Mouse (Mus musculus) forebrain, postnatal 0 days (tissue): ENCODE data around the gene Actn1. TPM values are rescaled to one million over a fixed set of nuclear protein-coding genes. Genes with fewer than 3 reads are reported as not detected.

ENCODE experiments used
- ATAC-seq: fragments of 200-750 bp; cut with Nextera tagmentation; 2 replicates; pipeline ENCODE4 v1.8.0; 2017; ENCODE audit warnings: mild to moderate bottlenecking, moderate library complexity
- DNase-seq: peaks from one replicate; pipeline ENCODE4 v3.0.0-alpha.2; 2015
- H3K27ac ChIP-seq: fragments of 300-500 bp; sonication (generic); 2 replicates; pipeline ENCODE4 v1.5.1; 2014; ENCODE audit warnings: low read depth, mild to moderate bottlenecking, antibody characterized with exemption, low read length, moderate library complexity, mixed read lengths
- H3K27me3 ChIP-seq: fragments of 300-500 bp; sonication (generic); 2 replicates; pipeline ENCODE4 v1.6.1; 2014; ENCODE audit warnings: mild to moderate bottlenecking, low read length, mixed read lengths; ENCODE audit not compliant: insufficient read depth
- H3K36me3 ChIP-seq: fragments of 300-500 bp; sonication (generic); 2 replicates; pipeline ENCODE4 v1.6.1; 2014; ENCODE audit warnings: mild to moderate bottlenecking, moderate library complexity; ENCODE audit not compliant: insufficient read depth
- H3K4me1 ChIP-seq: fragments of 300-500 bp; sonication (generic); 2 replicates; pipeline ENCODE4 v1.6.1; 2014; ENCODE audit warnings: antibody characterized with exemption; ENCODE audit not compliant: insufficient read depth
- H3K4me2 ChIP-seq: fragments of 300-500 bp; sonication (generic); 2 replicates; pipeline ENCODE4 v1.6.1; 2014; ENCODE audit warnings: low read depth, mild to moderate bottlenecking, moderate library complexity
- H3K4me3 ChIP-seq: fragments of 300-500 bp; sonication (generic); 2 replicates; pipeline ENCODE4 v1.5.1; 2014; ENCODE audit warnings: low read depth, low read length, mixed read lengths
- H3K9ac ChIP-seq: fragments of 300-500 bp; sonication (generic); 2 replicates; pipeline ENCODE4 v1.6.1; 2014; ENCODE audit warnings: mild to moderate bottlenecking
- H3K9me3 ChIP-seq: fragments of 300-500 bp; sonication (generic); 2 replicates; pipeline ENCODE4 v1.6.1; 2016; ENCODE audit warnings: low read length
- CTCF ChIP-seq: sonication (generic); IDR thresholded peaks from 2 replicates; pipeline ENCODE4 v1.5.1; 2016; ENCODE audit warnings: antibody characterized with exemption, control low read depth, low read depth
- WGBS: fragments of 180-500 bp; shearing (Covaris S2); extraction: QIAGEN DNeasy Blood & Tissue Kit; methylation state at CpG from one replicate; pipeline ENCODE4 v1.1.7; 2014; 5-methylcytosine and 5-hydroxymethylcytosine counted together
- polyA plus RNA-seq: library from polyadenylated mRNA; unstranded; fragments of >200 nt; fragmentation: Nextera tagmentation; extraction: Ambion mirVana; gene quantifications from 2 replicates; pipeline ENCODE4 v1.2.1, GENCODE M21; 2015
- total RNA-seq: library from RNA; depleted of rRNA; stranded (reverse); fragments of >200 nt; gene quantifications from 2 replicates; pipeline ENCODE4 v1.2.3, GENCODE M21; 2014

Actn1 gene
- total and polyA plus RNA-seq, 2 experiments from 2014 or later, result 6.7 to 19.1 TPM

DNA sequence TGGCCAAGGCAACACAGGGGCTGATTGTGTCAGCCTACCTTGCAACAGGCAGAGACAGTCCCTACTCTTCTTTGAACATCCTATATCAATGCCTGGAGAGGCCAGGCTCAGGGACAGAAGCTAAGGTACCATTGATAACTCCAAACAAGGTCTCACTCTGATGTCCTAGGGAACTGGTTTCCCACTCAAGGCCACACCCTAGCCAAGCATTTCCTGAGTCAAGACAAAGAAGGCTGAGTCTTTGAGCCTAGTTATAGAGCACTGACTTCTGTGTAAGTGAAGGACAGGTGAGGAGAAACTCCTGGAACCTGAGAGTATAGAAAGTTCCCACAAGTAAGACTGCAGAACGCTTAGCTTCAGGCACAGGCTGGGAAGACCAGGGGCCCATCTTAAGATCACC is 15.4 kb downstream of the Actn1 start:
- 100% methylated on average over 1 of the region's 1 CpGs for WGBS
- H3K36me3 ChIP-seq, result no peaks in the 10 kb centered on the region
- no peaks in the 10 kb centered on the region for H3K4me1 ChIP-seq
- DNase-seq (no peak), ATAC-seq (no peak)
- H3K27ac ChIP-seq, result no peak overlapping the region
- H3K9ac ChIP-seq, result no peak overlapping the region
- H3K9me3 ChIP-seq, result no peaks in the 10 kb centered on the region
- no peak for TF ChIP-seq CTCF
- no peaks in the 10 kb centered on the region for H3K27me3 ChIP-seq
- H3K4me3 ChIP-seq, result no peak overlapping the region
- H3K4me2 ChIP-seq, result no peak overlapping the region

DNA sequence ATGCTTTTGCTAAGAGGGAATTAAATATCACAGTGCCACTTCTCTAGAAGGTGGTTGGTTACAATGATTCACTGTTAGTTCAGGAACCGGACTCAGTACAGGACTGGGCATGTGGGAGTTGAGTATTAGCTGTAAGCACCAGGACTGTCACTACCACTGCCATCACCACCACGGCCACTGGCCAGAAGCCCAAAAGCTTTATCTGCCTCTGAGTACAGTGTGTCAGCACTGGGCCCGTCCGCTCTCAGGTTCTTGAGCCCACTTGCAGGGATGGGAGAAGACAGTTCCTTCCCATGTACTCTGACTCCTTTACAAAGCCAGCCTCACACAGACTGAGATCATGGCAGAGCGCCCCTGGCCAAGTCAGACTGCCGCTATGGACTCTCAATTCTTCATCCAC is 16.0 kb downstream of the Actn1 start:
- Histone ChIP-seq H3K36me3 (no peaks in the 10 kb centered on the region), H3K27ac (no peak overlapping the region), H3K4me2 (no peak overlapping the region), H3K9me3 (no peaks in the 10 kb centered on the region), H3K4me1 (no peaks in the 10 kb centered on the region), H3K4me3 (no peak overlapping the region), H3K9ac (no peak overlapping the region), H3K27me3 (no peaks in the 10 kb centered on the region)
- no peak for TF ChIP-seq CTCF
- no peak for ATAC-seq
- no peak for DNase-seq
- 91% methylated on average over 6 of the region's 6 CpGs for WGBS

- no peaks in the 10 kb centered on the region for H3K36me3 ChIP-seq
- DNase-seq, result no peak
- H3K4me3 ChIP-seq, result no peak overlapping the region
- no peaks in the 10 kb centered on the region for H3K4me1 ChIP-seq
- H3K9me3 ChIP-seq, result no peaks in the 10 kb centered on the region
- H3K27ac ChIP-seq, result no peak overlapping the region
- ATAC-seq, result no peak
- H3K9ac ChIP-seq, result no peak overlapping the region
- WGBS, result 71% methylated on average over 4 of the region's 4 CpGs
- H3K27me3 ChIP-seq, result no peaks in the 10 kb centered on the region
- H3K4me2 ChIP-seq, result no peak overlapping the region
- no peak for TF ChIP-seq CTCF
Measured at GRCm38 (mm10) chr12:80243335-80243734, 16.8 kb downstream of the Actn1 start.

DNA sequence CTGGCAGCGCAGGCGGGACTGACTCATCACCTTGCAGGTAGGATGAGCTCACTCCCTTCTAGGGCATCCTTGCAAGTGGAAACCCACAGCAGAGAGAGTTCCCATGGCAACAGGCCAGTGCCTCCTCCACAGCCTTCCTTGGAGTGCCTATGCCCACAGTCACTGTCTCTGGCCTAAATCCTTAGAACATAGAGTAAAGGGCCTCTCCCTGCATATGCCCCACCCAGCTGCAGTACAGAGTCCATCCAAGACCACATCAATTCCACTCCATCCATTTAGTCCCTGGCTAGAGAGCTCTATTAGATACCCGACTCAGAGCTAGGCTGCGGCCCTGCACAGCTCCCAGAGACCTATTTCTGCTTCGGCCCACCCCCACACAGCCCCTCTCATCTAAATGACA is 20.7 kb downstream of the Actn1 start:
- TF ChIP-seq CTCF, result no peak
- no peaks in the 10 kb centered on the region for H3K36me3 ChIP-seq
- WGBS, result 88% methylated on average over 5 of the region's 5 CpGs
- H3K4me3 ChIP-seq, result no peak overlapping the region
- H3K9me3 ChIP-seq, result no peaks in the 10 kb centered on the region
- no peak overlapping the region for H3K4me2 ChIP-seq
- no peaks in the 10 kb centered on the region for H3K4me1 ChIP-seq
- H3K27ac ChIP-seq, result no peak overlapping the region
- ATAC-seq, result peak; percentile 86
- H3K9ac ChIP-seq, result no peak overlapping the region
- peak; percentile 31 for DNase-seq
- no peaks in the 10 kb centered on the region for H3K27me3 ChIP-seq

DNA sequence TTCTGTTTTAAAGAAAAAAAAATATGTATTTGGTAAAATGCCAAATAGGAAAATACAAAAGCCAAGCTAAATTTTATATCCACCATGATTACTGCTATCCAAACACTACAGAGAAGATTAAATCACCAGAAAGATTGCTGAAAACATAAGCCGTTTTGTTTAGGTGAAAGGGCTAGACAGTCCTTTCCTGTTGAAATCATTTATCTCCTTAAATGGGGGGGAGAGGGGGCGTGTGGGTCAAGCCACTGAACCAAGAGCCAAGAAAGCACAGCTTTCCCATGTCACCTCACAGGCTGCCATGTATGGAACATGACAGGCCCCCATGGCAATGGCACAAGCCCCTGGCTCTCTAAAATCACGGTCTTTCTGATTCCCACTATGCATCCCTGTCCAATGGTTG is 21.6 kb downstream of the Actn1 start:
- Histone ChIP-seq H3K27ac (no peak overlapping the region), H3K36me3 (no peaks in the 10 kb centered on the region; the same call in 1 of the 2 replicates), H3K4me2 (no peak overlapping the region), H3K4me3 (no peak overlapping the region), H3K9me3 (no peaks in the 10 kb centered on the region), H3K27me3 (no peaks in the 10 kb centered on the region), H3K9ac (no peak overlapping the region), H3K4me1 (no peaks in the 10 kb centered on the region)
- TF ChIP-seq CTCF, result no peak
- 82% methylated on average over 3 of the region's 3 CpGs for WGBS
- no peak for DNase-seq
- ATAC-seq, result no peak

- no peak for DNase-seq
- TF ChIP-seq CTCF, result no peak
- H3K27me3 ChIP-seq, result no peaks in the 10 kb centered on the region
- H3K9me3 ChIP-seq, result no peaks in the 10 kb centered on the region
- ATAC-seq, result no peak
- H3K9ac ChIP-seq, result no peak overlapping the region
- no peak overlapping the region for H3K4me2 ChIP-seq
- H3K27ac ChIP-seq, result no peak overlapping the region
- no peak overlapping the region for H3K4me3 ChIP-seq
- WGBS, result 96% methylated on average over 1 of the region's 1 CpGs
- no peaks in the 10 kb centered on the region; the same call in 1 of the 2 replicates for H3K36me3 ChIP-seq
- H3K4me1 ChIP-seq, result peaks cover 4% of the 10 kb centered on the region; the same call in 1 of the 2 replicates
Measured at GRCm38 (mm10) chr12:80235295-80235694, 24.9 kb downstream of the Actn1 start.

DNA sequence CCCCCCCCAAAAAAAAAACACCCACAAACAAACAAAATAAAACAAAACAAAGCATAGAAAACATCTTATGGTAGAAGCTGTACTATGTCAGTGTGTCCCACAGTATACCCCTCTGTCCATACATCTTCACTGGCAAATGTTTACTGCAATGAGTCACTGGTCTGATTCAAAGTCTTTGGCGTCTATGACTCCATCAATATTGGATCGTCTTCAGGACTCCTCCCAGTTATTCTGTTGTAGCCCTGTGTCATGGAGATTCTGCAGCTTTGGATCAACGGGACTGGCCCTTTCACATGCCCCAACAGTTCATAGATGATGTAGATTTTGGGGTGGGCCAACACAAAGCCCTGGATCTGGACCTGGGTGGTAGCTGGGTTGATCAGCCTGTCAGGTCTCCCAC is 25.9 kb downstream of the Actn1 start:
- ATAC-seq, result no peak
- TF ChIP-seq CTCF, result no peak
- WGBS, result 96% methylated on average over 3 of the region's 3 CpGs

More for the DNA sequence above, 25.9 kb downstream of the Actn1 start:
- no peak overlapping the region for H3K27ac ChIP-seq
- no peak overlapping the region for H3K9ac ChIP-seq
- H3K36me3 ChIP-seq, result no peaks in the 10 kb centered on the region; the same call in 1 of the 2 replicates
- no peaks in the 10 kb centered on the region for H3K9me3 ChIP-seq
- no peak overlapping the region for H3K4me3 ChIP-seq
- no peak for DNase-seq
- H3K27me3 ChIP-seq, result no peaks in the 10 kb centered on the region
- peaks cover 4% of the 10 kb centered on the region; the same call in 1 of the 2 replicates for H3K4me1 ChIP-seq
- H3K4me2 ChIP-seq, result no peak overlapping the region
